Mouse (Mus musculus) spleen, adult 12 weeks (tissue): ENCODE results near the gene Acadl.

ENCODE experiments used
- DNase-seq: peaks from one replicate; pipeline ENCODE4 v3.0.0; 2022; ENCODE audit warnings: low spot score

Acadl gene

DNA sequence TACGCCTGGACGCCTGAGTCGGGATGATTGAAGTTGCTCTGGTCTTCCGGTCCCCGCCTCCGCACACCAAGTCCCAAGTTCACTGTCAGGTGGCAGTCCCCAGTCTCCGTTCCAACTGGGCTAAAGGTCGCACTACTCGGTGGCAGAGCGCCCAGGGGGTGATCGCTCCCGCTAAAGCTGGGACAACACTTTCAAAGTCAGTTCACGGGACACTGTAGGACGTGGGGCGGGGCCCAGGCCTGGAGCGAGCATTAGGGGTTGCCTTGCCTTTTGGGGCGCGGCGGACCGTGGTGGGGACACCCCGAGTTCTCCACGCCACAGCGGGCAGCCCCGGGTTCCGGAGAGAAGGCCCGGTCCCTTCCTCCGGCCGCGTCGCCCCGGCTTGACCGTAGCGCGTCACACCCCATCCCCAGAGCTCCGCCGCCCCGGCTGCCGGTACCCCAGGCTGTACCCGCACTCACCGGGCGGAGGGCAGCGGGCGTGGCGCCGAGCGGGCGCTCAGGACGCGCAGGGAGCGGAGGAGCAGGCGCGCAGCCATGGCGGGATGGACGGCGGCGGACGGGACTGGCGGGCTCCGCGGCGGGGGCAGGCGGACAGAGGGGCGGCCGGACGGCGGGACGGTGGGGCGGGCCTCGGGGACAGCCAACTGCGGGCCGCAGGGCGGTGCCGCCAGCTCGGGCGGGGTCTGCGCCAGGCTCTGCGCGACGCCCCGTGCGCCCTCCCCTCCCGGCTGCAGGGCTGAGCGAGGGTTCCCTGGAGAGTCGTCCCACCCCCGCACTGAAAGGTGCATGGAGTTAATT lies at the start of gene Acadl:
TSS of gene Acadl (minus strand) at position 566 of the 800 bp plus-strand sequence.
- peak; percentile 67 for DNase-seq

DNA sequence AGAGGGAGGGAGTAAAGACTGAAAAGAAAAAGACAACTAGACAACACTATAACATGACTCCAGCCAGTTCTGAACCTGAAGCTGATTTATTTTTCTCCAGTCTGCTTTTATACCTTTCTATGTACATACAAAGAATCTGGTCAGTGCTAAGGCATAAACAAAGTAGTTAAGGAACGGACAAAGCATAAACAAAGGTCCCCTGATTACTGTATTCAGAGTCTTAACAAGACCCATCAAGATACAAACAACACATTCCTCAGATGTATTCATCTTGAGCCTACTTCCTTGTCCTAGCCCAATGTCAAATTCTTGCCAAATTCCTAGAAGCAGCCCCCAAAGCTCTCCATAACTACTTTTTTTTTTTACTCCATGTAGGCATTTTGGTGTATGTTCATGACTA lies 49.2 kb upstream of the Acadl start:
- no peak for DNase-seq

DNA sequence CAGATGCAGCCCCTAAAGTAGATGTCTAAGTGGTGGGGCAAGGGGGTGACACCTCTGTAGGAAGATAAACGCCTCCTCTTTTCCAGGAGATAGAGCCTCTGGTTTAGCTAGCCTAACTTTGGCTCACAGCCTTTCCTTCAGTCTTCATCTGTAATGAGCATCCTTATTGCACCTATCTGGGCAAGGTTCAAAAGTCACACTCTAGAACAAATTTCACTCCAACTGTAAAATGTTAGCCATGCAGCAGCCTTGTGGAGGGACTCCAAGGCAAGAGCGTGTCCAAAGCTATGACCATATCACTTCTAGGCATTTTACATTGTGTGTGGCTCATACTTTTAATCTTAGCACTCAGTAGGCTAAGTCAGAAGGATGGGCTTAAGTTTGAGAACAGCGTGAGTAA lies 39.5 kb upstream of the Acadl start:
- no peak for DNase-seq

DNA sequence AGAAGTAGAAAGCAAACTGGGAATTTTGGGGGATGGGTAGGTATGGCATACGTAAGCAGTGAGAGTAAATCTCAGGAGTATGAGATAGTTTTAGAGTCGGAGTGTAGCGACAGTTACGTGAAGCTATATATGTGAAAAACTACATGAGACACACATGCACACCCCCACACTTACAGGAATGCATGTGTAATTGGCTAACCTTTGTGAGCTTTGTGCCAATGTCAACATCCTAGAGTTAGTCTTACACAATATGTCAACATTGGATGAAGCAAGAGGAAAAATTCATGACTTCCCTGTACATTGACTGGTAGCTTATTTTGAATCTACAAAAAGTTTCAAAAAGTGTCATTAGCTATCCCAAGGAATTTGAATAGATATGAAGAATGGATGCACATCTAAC lies 37.9 kb upstream of the Acadl start:
- DNase-seq, result no peak

DNA sequence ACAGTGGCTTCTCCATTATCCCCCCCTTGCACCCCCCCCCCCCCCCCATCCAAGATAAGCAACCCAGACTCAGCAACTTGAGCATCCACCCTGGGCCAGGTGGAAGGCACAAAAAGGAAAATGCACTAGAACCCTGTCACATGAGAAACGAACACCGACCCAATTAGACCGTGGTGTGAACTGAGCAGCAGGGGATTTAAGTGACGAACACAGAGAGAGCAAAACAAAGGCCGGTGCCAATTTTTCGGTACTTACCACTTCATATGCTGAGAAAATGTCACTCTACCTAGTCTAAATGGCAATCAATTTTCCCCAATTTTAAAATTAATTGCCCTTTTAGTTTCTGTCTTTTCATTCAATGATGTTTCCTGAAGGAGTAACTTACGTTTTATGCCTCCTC lies 35.2 kb upstream of the Acadl start:
- no peak for DNase-seq

DNA sequence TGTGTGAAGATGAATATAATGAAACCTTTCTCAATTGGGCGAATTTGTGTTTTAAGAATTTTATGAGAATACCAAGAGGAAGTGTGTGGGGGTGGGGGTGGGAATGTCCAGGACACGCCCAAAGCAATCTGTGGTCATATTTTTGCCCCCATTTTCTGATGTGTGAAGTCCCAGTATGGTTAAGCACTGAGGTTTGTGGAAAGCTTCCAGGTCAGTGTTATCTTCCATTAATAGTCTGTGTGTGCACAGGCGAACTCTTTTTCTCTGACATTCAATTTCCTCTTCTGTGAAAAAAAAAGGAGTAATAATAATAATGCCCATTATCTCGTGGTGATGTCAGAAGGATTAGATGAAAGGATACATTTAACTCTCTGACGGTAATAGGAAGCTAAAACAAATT lies 33.5 kb upstream of the Acadl start:
- DNase-seq, result no peak

DNA sequence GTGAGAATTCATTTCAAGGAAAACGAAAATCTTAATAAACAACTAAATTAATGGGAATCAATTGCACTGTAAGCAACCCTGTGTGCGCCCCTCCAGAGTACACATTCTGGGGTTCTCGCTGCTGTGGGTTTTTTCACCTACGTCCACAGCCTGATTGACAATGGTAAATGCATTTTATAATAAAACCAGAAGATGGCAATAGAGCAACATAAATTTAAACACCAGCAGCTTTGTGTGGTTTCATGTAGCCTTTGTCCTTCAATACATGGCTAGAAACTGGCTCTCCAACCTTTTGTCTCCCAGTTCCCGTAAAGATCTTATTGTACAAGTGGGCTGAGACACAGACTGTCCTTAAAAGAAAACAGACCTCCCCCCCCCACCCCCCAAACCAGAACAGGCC lies 33.0 kb upstream of the Acadl start:
- DNase-seq, result no peak

DNA sequence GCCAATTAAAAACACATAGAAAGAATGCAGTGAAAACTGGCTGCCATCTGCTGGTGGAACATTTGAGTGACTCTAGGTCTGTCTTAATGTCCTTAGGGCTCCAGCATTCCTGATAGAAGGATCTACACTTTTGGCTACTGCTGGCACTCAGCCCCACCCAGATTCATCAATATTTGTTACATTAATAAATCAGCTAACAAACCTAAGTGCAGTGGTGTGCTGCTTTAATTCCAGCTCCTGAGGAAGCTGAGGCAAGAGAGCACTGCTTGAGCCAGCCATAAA lies 32.7 kb upstream of the Acadl start:
- no peak for DNase-seq

DNA sequence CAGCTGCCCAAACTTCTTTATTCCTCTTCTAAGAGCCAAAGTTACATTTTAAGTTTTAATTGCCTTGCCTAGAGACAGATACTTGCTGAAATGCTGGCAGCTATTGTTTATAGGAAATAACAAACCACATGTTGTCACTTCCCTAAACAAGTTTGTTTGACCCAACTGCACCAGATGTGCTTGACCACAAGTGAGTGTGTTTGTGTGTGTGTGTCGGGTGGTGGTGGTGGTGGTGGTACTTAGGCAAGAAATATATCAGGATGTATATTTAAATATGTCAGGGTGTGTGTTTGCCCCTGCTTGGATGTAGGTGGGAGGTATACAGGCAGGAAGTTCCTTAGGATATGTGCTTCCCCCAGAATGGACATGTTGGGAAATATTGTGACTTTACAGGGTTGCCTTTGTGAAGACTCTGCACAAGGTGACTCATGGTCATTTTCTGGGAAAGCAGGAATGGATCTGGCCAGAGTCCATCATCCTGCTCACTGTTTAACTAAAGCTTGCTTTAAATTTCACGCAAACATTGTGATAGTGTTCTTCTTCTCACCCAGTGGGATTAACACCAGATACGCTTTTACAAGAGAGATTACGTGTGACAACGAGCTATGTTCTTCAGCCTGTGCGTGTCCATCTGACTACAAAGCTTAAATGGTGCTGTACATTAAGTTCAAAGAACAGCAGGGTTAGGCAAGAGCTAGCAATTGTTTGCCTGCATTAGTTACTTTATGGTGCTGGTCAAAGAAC lies 32.2 kb upstream of the Acadl start:
- DNase-seq, result no peak

DNA sequence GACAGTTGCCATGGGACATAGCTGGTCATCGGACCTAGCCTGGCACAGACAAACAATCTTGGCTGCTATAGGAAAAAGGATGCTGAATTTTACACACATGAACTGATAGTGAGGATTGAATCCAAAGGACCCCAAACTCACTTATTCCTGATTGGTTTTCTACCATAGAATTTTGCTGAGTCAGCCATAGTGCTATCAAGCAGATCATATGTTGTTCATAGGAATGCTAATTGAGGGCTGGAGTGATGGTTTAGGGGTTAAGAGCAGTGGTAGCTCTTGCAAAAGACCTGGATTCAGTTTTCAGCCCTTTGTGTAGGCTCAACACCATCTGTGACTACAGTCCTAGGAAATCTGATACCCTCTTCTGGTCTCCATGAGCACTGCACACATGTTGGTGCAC lies 24.1 kb upstream of the Acadl start:
- no peak for DNase-seq

DNA sequence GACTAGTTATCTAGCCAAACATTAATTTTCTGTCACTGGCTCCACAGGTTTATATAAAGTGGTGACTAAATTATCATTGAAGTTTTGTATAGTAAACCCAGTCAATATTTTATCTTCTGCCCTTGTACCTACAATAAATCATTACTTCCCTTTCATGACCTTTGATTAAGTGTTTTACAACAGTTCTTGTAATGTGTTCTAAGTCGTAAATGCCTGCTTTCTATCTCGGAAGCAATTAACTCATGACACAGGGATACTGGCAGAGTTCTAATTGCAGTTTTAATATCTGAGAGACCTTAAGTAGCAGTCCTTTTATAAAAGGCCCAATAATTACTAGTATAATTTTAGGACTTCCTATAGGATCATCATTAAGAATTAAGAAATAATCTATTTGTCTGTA lies 17.1 kb upstream of the Acadl start:
- DNase-seq, result no peak

DNA sequence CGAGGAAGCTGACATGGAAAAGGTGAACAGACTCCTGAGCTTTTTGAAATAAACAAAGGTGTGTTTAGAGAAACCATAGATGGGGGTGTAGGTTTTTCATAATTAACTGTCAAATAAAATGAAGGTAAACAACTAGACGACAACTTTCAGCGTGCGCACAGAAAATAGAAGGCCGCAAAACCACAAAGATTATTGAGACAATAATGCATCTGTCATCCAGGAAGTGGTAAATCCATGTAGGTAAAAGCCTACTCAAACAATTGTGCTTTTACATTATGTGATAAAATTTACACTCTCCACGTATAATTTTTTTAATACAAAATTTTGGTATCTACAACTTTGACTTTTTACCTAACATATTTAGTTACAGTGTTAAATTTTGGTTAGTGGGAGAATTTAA lies 11.7 kb upstream of the Acadl start:
- no peak for DNase-seq

DNA sequence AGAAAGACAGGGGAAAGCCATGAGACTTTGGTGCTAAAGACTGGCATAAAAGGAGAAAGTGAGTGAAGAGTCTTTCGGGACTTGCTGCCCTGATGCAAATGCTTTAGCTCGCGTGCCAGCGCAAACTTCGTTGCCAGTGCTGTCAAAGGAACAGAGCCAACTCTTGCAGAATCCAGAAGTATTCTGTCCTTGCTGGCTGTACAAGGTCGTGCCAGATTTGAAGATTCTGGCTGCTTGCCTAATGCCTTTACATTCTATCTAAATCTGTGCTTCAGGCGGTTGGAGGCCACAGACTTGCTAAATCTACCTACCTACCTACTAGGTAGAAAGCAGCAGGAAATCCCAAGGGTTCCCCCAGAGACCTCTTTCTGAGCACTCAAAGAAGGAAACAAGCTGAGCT lies 8.5 kb upstream of the Acadl start:
- DNase-seq, result no peak

DNA sequence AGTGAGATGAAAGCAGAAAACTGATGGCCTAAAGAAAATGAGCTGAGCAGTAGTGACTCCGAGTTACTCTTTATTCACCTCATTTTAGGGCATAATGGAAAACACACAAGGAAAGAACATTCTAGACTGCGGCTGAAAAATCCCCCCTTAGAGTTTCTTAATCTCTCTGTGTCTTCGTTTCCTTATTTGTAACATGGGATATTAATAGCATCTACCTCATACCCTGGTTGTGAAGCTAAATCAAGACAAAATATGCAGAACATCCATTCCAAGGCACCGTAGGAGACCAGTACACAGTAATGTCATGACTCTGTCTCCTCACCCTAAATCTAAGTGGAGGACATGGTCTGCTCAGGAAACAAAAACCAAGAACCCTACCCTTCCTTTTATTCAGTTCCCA lies 2.6 kb upstream of the Acadl start:
- DNase-seq, result no peak

DNA sequence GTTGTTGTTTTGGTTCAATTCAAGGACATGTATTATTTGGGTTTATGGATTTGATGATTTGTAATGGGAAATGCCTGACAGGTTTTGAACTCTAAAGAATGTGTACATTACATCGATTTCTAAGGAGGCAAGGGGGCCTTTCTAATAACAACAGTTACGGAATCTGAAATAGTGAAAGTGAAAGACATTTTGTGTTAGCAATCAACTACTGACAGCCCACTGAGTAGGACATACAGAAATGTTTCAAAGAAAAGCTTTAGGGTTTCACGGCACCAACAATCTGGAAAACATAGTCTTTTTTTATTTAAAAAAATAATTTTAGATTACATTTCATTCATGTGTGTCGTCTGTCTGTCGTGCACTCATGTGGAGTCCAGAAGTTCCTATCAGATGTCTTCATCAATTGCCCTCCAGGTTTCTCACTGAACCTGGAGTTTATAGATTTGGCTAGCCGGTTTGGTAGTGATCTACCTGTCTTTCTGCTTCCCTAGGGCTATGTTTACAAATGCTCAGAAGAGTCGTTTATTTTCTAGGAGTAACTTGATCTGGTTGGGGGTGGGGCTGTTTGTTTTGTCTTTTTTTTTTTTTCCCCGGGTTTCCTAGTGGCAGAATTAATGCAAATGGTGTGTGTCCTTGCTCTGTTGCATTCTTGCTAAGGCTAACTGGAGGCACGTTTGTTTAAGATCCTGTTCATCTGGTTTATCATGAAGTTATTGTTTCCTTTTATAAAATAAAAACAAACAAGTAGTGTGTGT lies 841 bp upstream of the Acadl start:
- DNase-seq, result no peak

DNA sequence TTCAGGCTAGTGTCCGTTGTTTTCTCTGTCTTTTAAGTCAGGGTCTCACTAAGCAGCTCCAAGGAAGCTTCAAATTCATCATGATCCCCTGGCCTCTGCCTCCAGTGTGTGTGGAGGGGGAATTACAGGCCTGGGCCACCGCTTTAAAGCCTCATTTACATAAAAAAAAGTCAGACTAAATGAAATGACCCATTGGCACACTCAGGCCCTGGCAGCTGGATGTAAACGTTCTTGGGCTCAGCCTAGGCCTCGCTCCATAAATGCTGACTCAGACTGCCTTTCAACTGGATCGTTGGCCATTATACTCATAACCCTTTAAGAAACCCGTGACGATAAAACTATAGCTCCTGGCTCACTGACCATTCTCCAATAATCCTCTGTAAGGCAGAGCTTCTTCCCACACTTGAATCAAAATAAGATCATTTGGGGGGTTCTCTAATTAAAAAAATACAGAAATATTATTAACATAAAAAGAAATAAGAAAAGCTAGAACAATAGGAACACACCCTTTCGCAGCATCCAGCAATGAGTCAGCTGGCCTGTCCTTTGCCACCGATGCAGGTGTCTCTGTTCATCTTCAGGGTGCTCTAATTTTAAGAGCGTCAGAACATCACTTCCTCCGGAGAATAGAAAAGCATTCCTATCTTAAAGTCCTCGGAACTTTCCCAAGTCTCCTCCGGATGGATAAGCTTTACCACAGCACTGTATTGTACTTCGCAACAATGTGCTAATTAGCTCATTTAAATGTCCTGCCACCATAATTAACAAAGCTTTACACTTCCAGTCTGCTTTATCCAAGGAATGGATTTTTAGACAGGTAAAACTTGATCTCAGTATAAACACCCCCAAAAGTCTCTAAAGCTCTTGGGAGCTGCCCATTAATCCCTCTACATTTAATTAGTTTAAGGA lies 1.1 kb downstream of the Acadl start:
- no peak for DNase-seq

DNA sequence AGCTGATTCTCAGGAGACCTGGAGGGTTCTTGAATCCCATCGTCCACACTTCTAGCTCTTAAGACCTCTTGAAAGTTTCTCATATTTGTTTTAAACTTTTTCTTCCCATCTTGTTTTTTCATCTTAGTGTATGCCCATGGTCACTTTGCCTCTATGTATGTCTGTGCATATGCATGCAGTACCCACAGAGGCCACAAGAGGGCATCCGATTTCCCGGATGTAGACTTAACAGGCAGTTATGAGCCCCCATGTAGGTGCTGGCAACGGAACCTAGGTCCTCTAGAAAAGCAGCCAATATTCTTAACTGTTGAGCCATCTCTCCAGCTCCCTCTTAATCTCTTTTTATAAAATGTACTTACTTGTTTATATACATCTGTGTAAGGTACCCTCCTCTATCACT lies 15.6 kb downstream of the Acadl start:
- DNase-seq, result no peak

DNA sequence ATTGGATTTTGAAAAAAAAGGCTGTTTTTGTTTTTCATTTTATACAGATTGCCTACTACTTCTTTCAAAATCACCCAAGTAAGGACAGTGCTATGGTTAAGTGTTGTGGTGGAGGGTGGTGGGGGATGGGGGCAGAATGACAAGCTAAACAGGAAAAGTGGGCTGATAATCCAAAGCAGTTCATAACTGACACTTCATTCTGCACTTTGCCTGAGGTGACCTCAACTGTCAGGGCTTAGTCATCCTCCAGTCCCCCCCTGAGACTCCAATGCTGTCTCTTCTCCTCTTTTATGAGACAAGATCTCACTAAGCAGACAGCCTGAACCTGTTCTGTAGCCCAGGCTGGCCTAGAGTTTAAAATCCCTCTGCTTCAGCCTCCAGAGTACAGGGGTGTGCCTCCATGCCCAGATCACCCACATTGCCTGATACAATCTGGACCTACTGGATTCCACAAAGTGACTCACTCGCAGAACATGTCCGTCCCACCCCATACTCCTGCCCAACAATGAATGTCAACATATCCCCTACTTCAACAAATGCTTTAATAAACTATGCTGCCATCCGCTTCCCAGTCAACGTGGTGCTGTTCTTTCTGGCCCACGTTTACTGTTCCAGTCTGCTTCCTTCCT lies 17.3 kb downstream of the Acadl start:
- no peak for DNase-seq

DNA sequence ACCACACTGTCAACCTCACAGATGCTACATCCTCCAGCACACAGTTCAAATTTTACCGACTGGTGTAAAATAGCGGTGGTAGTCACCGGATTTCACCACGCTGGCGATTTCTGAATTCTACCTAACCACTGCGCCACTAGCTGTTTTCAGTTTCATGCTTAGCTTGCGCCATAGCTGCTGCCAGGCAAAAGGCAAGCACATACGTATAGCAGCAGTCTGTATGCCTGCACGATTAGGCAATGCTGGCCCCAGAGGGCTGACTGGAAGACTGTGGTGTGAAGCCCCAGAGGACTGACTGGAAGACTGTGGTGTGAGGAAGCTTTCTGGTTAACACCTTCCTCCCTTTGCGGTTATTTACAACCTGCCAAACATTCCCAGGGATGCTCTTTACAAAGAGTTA lies 21.1 kb downstream of the Acadl start:
- no peak for DNase-seq

DNA sequence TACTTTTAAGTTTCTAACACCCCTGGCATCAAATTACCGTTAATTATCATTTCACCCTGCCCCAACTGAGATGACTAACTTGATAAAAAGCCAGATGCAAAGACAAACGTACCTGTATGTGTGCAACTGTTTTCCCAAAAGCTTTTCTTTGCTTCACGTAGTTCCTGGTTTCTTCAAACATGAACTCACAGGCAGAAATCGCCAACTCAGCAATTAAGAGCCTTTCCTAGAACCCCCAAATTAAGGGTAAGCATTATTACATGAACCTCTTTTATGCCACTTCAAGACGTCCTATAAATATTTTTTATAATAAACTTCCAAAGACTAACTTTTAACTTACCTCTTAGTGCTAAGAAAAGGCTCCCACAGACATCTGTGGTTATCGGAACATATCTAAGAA lies 21.6 kb downstream of the Acadl start:
- DNase-seq, result no peak

DNA sequence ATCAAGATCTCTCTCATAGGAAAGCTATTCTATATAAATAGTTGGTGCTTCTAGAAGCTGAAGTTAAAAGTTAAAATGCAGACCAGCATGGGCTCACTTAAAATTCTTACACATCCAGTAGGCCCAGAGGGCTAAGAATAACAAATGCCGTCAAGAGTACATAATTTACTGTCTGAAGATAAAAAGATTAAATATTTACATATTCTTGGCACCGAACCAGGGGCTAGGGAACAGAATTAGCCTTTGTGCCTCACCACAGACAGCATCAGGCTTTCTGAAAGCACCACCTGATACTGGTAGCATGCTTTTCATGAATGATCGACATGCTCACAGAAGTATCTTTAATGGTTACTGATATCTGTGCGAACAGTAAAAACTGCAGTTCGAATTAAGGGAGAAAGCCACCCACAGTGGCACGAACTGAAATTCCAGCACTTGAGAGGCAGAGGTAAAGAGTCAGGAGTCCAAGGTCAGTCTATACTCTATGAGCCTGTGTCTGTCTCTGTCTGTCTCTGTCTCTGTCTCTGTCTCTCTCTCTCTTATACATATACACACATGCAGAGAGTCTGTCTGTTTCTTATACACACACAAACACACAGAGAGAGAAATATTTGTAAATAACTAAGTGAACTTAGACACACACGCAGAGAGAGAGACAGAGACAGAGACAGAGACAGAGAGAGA lies 23.2 kb downstream of the Acadl start:
- DNase-seq, result no peak
